Mouse (Mus musculus) ES-Bruce4 (cell line): ENCODE results near the gene Srp54a. TPM values are rescaled to one million over a fixed set of nuclear protein-coding genes. Genes with fewer than 3 reads are reported as not detected.
"Not testable (repeated sequence)": the region's sequence is repeated elsewhere in the genome, so short reads cannot be mapped to it uniquely, and the experiment has no call there.

ENCODE experiments used
- H3K27ac ChIP-seq: 2 replicates; pipeline ENCODE4 v1.5.1; 2012; ENCODE audit warnings: low read length, inconsistent platforms; ENCODE audit not compliant: insufficient read depth
- H3K27me3 ChIP-seq: 2 replicates; pipeline ENCODE4 v1.6.1; 2012; ENCODE audit warnings: mild to moderate bottlenecking, low read length, inconsistent platforms; ENCODE audit not compliant: control insufficient read depth, poor library complexity, insufficient read depth, severe bottlenecking
- H3K36me3 ChIP-seq: 2 replicates; pipeline ENCODE4 v1.6.1; 2012; ENCODE audit warnings: inconsistent platforms, mild to moderate bottlenecking, low read length, moderate library complexity; ENCODE audit not compliant: control insufficient read depth, poor library complexity, insufficient read depth, severe bottlenecking
- H3K4me1 ChIP-seq: one replicate; pipeline ENCODE4 v1.8.1; 2011; ENCODE audit warnings: low read length; ENCODE audit not compliant: control insufficient read depth, insufficient read depth
- H3K4me3 ChIP-seq: 2 replicates; pipeline ENCODE4 v1.5.1; 2011; ENCODE audit warnings: low read depth, mild to moderate bottlenecking, low read length
- H3K9ac ChIP-seq: 2 replicates; pipeline ENCODE4 v1.6.1; 2012; ENCODE audit warnings: low read depth, mild to moderate bottlenecking, inconsistent platforms; ENCODE audit not compliant: poor library complexity, severe bottlenecking
- H3K9me3 ChIP-seq: replicated peaks from 2 replicates; pipeline ENCODE4 v1.6.1; 2012; ENCODE audit warnings: mild to moderate bottlenecking, low read length, inconsistent platforms; ENCODE audit not compliant: control insufficient read depth, poor library complexity, insufficient read depth, severe bottlenecking
- CTCF ChIP-seq: IDR thresholded peaks from one replicate; pipeline ENCODE4 v1.8.1; 2011; ENCODE audit warnings: low read depth, low read length
- EP300 ChIP-seq: IDR thresholded peaks from 2 replicates; pipeline ENCODE4 v1.6.1; 2011; ENCODE audit warnings: low read depth, low read length; ENCODE audit not compliant: insufficient read depth
- POLR2A ChIP-seq: IDR thresholded peaks from one replicate; pipeline ENCODE4 v1.8.1; 2011; ENCODE audit warnings: low read length; ENCODE audit not compliant: insufficient read depth
- polyA plus RNA-seq: library from polyadenylated mRNA; stranded (reverse); fragments of >200 nt; gene quantifications from 2 replicates; pipeline ENCODE4 v1.2.4, GENCODE M21; 2011; ENCODE audit warnings: low read depth; ENCODE audit not compliant: missing spikeins, insufficient read depth, insufficient read length

The Srp54a gene
- polyA plus RNA-seq, 1 experiment = 132 TPM

DNA sequence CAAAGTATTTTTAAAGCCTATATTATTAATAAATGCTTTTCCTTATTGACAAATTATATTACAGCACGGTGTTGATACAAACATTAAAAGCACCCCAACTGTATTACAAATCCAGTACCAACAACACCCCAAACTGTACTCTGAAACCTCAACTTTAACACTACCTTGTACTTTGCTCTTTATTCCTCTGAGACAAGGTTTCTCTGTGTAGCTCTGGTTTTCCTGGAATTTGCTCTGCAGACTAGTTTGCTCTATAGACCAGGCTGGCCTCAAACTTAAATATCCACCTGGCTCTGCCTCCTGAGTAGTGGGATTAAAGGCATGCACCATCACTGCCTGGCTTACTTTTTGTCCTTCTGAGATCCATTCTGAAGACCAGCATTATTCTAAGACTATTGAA lies 17.9 kb upstream of the Srp54a start:
- Histone ChIP-seq H3K9ac (no peak overlapping the region), H3K27me3 (no peaks in the 10 kb centered on the region), H3K9me3 (no peaks in the 10 kb centered on the region), H3K27ac (no peak overlapping the region), H3K4me1 (no peaks in the 10 kb centered on the region), H3K4me3 (no peak overlapping the region), H3K36me3 (peaks cover 8% of the 10 kb centered on the region)
- no peak for TF ChIP-seq POLR2A
- TF ChIP-seq CTCF = no peak
- no peak for TF ChIP-seq EP300

DNA sequence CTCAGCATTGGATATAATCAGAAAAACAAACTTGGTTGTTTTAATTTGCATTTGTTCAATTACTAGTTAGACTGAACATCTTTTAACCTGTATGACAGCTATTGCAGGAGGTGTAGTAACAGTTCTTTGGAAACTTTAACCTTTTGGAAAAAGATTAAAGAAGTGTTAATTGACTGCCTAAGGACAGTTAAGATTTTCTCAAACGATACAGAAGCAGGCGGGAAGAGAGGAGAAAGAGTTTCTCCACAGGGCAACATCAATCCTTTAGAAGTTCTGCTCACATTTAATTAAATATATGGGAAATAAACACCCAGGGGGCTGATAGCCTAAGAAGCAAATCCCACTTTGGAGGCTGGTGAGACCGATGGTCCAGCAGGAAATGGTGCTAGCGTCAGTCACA lies 7.6 kb upstream of the Srp54a start:
- TF ChIP-seq CTCF = no peak
- no peak for TF ChIP-seq POLR2A
- TF ChIP-seq EP300 = no peak
- Histone ChIP-seq H3K27ac (no peak overlapping the region), H3K27me3 (no peaks in the 10 kb centered on the region), H3K9me3 (no peaks in the 10 kb centered on the region), H3K9ac (no peak overlapping the region), H3K4me1 (no peaks in the 10 kb centered on the region), H3K4me3 (no peak overlapping the region), H3K36me3 (0 out of 2 replicates have a peak, but pooled peaks cover 4% of the 10 kb centered on the region)

DNA sequence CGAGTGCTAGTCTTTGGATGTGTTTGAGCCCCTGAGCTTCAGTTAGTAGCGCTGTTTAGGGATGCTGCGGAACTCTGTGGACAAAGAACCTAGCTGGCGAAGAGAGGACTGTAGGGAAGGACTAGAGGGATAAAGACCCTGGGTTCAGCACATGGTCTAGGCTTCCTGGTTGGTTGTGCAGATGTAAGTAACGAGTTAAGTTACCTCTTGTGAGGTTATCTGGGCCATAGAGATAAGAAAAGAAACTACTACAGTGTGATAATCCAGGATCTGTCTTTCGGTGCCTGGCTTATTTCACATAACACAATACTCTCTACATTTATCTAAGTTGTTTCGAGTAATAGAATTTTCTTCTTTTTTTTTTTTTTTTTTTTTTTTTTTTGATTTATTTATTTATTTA lies 6.4 kb upstream of the Srp54a start:
- no peaks in the 10 kb centered on the region for H3K27me3 ChIP-seq
- 0 out of 2 replicates have a peak, but pooled peaks cover 4% of the 10 kb centered on the region for H3K36me3 ChIP-seq
- no peaks in the 10 kb centered on the region for H3K4me1 ChIP-seq
- H3K9me3 ChIP-seq = no peaks in the 10 kb centered on the region
- H3K9ac ChIP-seq = no peak overlapping the region
- H3K4me3 ChIP-seq = no peak overlapping the region
- H3K27ac ChIP-seq = no peak overlapping the region
- TF ChIP-seq CTCF (no peak), EP300 (no peak), POLR2A (no peak)

DNA sequence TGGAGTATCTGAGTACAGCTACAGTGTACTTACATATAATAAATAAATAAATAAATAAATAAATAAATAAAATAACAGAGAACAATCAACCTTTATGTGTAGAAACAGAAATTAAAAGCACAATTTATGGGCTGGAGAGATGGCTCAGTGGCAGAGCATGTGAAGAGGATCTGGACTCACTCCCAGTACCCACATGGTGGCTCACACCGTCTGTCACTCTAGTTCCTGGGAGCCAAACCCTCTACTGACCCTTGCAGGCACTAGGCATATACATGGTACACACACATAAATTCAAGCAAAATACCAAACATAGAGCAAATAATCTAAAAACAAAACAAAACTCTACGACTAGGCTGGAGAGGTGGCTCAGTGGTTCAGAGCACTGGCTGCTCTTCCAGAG lies 4.8 kb upstream of the Srp54a start:
- H3K4me3 ChIP-seq = no peak overlapping the region
- H3K36me3 ChIP-seq = 0 out of 2 replicates have a peak, but pooled peaks cover 4% of the 10 kb centered on the region
- no peaks in the 10 kb centered on the region for H3K27me3 ChIP-seq
- H3K4me1 ChIP-seq = no peaks in the 10 kb centered on the region
- no peak for TF ChIP-seq POLR2A
- no peak for TF ChIP-seq EP300
- no peak for TF ChIP-seq CTCF
- H3K9me3 ChIP-seq = no peaks in the 10 kb centered on the region
- H3K9ac ChIP-seq = no peak overlapping the region
- no peak overlapping the region for H3K27ac ChIP-seq

DNA sequence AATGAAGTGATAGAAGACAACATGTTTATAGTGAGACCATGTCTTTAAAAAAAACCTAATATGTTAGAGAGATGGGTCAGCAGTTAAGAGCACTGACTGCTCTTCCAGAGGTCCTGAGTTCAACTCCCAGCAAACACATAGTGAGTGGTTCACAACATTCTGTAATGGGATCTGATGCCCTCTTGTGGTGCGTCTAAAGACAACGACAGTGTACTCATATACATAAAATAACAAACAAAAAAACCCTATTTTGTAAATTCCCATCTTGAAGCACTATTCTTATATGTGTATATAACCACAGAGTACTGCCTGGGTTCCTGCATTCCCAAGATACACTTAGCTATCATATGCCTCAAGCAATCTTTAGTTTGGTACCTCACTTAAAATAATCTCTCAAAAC lies 1.4 kb upstream of the Srp54a start:
- not testable (repeated sequence) for H3K27ac ChIP-seq, H3K9ac ChIP-seq, H3K4me1 ChIP-seq, H3K27me3 ChIP-seq, H3K4me3 ChIP-seq, H3K36me3 ChIP-seq, H3K9me3 ChIP-seq

DNA sequence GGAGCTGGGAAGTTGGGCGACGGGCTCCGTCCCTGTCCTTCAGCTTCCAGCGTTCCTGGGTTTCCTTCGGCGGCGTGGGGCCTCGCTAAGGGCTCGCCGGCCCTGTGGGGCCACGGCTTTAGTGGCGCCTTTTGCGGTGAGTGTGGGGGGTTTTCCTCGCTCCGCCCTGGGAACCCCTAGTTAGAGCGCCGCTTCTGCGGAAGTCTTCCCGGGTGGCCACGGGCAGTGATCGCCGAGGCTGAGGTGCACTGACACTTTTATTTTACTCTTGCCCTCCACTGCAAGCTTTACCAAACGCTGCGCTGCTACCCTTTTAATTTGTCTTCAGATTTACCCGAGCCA lies 510 bp downstream of the Srp54a start:
- Histone ChIP-seq H3K9ac (peak overlapping the region; percentile 71), H3K27ac (0 out of 2 replicates have a peak overlapping the region, but pooled peaks have one; percentile 37), H3K4me3 (peak overlapping the region; percentile 86)
- H3K9me3 ChIP-seq, H3K36me3 ChIP-seq, H3K4me1 ChIP-seq, H3K27me3 ChIP-seq: not testable (repeated sequence)

DNA sequence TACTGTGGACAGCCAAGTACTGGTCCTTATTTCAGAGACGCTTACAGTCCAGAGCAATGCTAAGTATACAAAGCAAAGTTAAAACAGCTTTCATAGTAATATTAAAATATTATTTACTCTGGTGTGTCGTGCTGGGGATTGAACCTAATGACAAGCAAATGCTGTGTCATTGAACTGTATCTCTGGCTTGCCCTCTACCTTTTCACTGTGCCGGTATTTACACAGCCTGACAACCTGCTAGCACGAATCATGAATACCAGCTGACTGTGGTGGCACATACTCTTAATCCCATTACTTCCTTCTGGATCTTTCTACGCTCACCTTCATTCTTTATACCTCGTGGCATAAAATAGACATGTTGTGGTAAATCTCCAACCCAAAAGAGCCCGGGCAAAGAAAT lies 12.1 kb downstream of the Srp54a start:
- not testable (repeated sequence) for H3K9me3 ChIP-seq, H3K4me3 ChIP-seq

DNA sequence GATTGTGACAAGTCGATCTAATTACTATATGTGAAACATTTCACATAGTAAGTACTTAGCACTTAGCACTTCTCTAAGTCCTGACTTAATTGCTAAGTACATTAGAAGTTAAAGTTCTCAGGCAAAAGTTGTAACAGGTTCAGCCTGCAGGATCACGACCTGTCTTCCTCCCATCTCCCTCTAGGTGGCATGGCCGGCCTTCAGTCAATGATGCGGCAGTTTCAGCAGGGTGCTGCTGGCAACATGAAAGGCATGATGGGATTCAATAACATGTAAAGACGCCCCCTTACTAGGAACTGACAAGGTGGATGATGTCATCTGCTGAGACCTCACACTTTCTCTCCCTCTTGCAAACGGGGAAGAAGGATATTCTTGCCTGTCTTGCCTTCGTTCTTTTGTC lies 32.6 kb downstream of the Srp54a start:
- H3K9ac ChIP-seq, H3K4me3 ChIP-seq, H3K27ac ChIP-seq, H3K4me1 ChIP-seq, H3K36me3 ChIP-seq, H3K27me3 ChIP-seq, H3K9me3 ChIP-seq: not testable (repeated sequence)

More for the DNA sequence above, 12.1 kb downstream of the Srp54a start:
- not testable (repeated sequence) for H3K27ac ChIP-seq, H3K36me3 ChIP-seq, H3K4me1 ChIP-seq, H3K27me3 ChIP-seq, H3K9ac ChIP-seq

DNA sequence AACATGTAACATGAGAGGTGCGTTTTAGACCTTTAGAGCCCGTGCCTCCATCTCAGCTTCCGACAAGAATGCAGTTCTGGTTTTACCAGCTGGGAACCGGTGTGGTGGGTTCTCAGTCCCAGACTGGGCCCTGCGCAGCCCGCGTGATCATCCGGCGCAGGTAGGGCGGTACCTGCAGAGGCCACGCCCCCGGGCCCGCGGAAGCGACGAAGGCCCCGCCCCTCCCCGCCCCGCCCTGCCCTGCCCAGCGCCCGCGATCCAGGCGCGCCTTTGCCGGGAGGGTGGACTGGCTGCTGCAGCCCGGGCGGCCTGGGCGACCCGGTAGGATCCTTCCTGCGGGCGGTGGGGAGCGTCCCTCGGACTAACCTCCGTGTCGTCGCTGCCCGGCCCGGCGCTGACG lies 44.2 kb downstream of the Srp54a start, which contains the start of gene Fam177a:
Gene Fam177a, plus strand, starts transcription at position 228 of the 400 bp plus-strand sequence.
- not testable (repeated sequence) for H3K4me3 ChIP-seq, H3K9ac ChIP-seq, H3K27me3 ChIP-seq, H3K9me3 ChIP-seq, H3K27ac ChIP-seq, H3K36me3 ChIP-seq, H3K4me1 ChIP-seq
